Comparison of ENCODE assay signal across 8 mouse cellular contexts in the genomic region with DNA sequence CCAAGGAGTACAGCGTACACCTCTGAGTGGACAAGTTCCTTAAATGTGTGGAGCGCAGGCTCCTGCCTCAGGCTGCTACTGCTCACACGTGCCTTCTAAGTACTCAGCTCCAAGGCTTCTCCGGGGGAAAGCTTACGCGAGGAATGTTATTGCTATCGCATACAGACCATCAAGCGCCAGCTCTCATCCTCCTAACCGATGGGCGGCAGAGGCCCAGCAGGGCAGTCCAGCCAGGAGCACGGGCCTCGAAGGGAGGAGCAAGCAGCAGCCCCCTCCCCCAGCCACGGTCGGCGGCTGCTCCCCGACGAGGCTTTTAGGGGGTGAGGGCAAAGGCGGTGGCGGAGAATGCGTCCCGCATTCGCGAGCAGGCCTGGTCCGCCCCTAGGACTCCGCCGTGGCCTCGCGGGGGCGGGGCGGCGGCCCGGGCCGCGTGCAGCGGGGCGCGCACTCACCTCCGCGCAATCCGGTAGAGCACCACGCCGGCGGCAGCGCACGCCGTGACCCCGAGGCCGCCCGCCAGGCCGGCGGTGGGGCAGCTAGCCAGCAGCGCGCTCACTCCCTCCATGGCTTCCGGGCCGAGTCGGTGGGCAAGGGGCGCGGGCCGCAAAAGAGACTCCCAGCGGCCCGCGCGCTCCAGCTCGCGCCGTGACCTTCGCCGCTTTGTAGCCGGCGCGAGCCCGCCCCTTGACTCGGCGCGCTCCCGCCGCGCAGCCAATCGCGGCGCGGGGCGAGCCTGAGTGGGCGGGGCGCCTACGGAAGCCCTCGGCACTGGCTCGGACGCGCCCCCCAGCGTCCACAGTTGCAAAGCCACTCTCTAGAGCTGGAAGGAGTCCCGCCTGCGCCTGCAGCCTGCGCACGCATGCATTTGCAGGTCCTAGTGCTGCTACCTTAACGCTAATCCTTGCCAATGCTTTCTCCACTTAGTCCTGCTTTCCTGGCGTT. TPM values are rescaled to one million over a fixed set of nuclear protein-coding genes. Genes with fewer than 3 reads are reported as not detected.
A peak's percentile ranks its signal among the peaks of the same experiment; 100 is the strongest.
DNase-seq lines count a peak whose midpoint lies in the region; ATAC-seq and TF ChIP-seq lines count a peak whose summit lies in the region.

A gene (minus strand): TSS at position 662 of the 942 bp plus-strand sequence.

- TF ChIP-seq CTCF in lung, postnatal 0 days (IDR thresholded peaks at IDR 0.05): peak; percentile 88

- H3K27ac ChIP-seq in hindbrain, embryonic 10.5 days: peak within 1 kb of the TSS; percentile 98
- H3K27ac ChIP-seq in lung, postnatal 0 days (ENCODE audit: low read length): peak within 1 kb of the TSS; percentile 82

- H3K36me3 ChIP-seq in hindbrain, embryonic 10.5 days: peaks cover 28% of the 10 kb centered on the region
- H3K36me3 ChIP-seq in lung, postnatal 0 days (ENCODE audit: insufficient read depth, low read length): no peaks in the 10 kb centered on the region

- no peak for TF ChIP-seq EP300 in lung, postnatal 0 days (IDR thresholded peaks at IDR 0.05)

- H3K4me3 ChIP-seq in hindbrain, embryonic 10.5 days: peak within 1 kb of the TSS; percentile 92
- peak within 1 kb of the TSS; percentile 72 for H3K4me3 ChIP-seq in lung, postnatal 0 days (ENCODE audit: low read depth, low read length)

- H3K4me2 ChIP-seq in lung, postnatal 0 days (replicated peaks; ENCODE audit: low read depth, low read length): peak within 1 kb of the TSS; percentile 96

- under 1% methylated on average over 97 of the region's 97 CpGs for WGBS in hindbrain, embryonic 10.5 days
- 3% methylated on average over 67 of the region's 97 CpGs for WGBS in lung, postnatal 0 days

- ATAC-seq in frontal cortex, adult (ENCODE audit: low TSS enrichment): peak; percentile 56
- peak; percentile 93 for ATAC-seq in lung, postnatal 0 days

- no peaks in the 10 kb centered on the region; the same call in 1 of the 2 replicates for H3K27me3 ChIP-seq in hindbrain, embryonic 10.5 days (ENCODE audit: insufficient read depth, poor library complexity, severe bottlenecking)
- H3K27me3 ChIP-seq in lung, postnatal 0 days (replicated peaks; ENCODE audit: insufficient read depth, low read length): no peaks in the 10 kb centered on the region

- H3K9me3 ChIP-seq in hindbrain, embryonic 10.5 days: no peaks in the 10 kb centered on the region
- H3K9me3 ChIP-seq in lung, postnatal 0 days (ENCODE audit: low read length): no peaks in the 10 kb centered on the region

- H3K9ac ChIP-seq in lung, postnatal 0 days (replicated peaks; ENCODE audit: low read depth): peak within 1 kb of the TSS; percentile 66

- peak; percentile 76 for DNase-seq in MEL-GATA-1-ER (ENCODE audit: extremely low read depth, low read depth)
- peak; percentile 97 for DNase-seq in cerebellum, adult 8-10 months
- DNase-seq in hindbrain, embryonic 10.5 days (ENCODE audit: low spot score): peak; percentile 94
- peak; percentile 95 for DNase-seq in layer of hippocampus, adult 9-11 months
- DNase-seq in lung, postnatal 0 days (ENCODE audit: low spot score): peak; percentile 96
- peak; percentile 92 for DNase-seq in ovary, postnatal 14 days (ENCODE audit: low spot score)
- DNase-seq in thymus, postnatal 14 days: peak; percentile 97

- H3K4me1 ChIP-seq in hindbrain, embryonic 10.5 days (replicated peaks): peaks cover 60% of the 10 kb centered on the region
- peaks cover 7% of the 10 kb centered on the region; the same call in 1 of the 2 replicates for H3K4me1 ChIP-seq in lung, postnatal 0 days (ENCODE audit: insufficient read depth, low read depth, low read length)

RNA-seq across cellular contexts. Expression of the gene that starts here (rescaled TPM):
- 40.8 and 44.4 TPM in 2 replicates for polyA plus RNA-seq in hindbrain, embryonic 10.5 days (2016; fragmentation: Nextera tagmentation; extraction: Ambion mirVana)
- 8.2 and 9.4 TPM in 2 replicates for polyA plus RNA-seq in lung, postnatal 0 days (2015; fragmentation: Nextera tagmentation; extraction: Ambion mirVana)

Comparison
In these comparisons a context has a peak if more than half of its experiments do, and no peak if none do; other contexts are left out.
1. Peak in every context shown above with its lines: DNase-seq, ATAC-seq, H3K4me3 ChIP-seq and H3K27ac ChIP-seq.